Mouse (Mus musculus): Measurements from ENCODE around the gene Bnipl. TPM values are rescaled to one million over a fixed set of nuclear protein-coding genes. Genes with fewer than 3 reads are reported as not detected.
A peak's percentile ranks its signal among the peaks of the same experiment; 100 is the strongest.

The Bnipl gene
- polyA plus RNA-seq, 1 experiment from 2014 or later, result 6.1 TPM

- Histone ChIP-seq H3K36me3 (ENCODE audit: control insufficient read depth, insufficient read depth, low read length) (peaks cover 47% of the 10 kb centered on the region), H3K9me3 (ENCODE audit: control insufficient read depth, low read length) (no peaks in the 10 kb centered on the region), H3K4me1 (ENCODE audit: control insufficient read depth, insufficient read depth, low read length) (no peaks in the 10 kb centered on the region), H3K9ac (ENCODE audit: low read depth, low read length) (no peak overlapping the region), H3K27ac (replicated peaks; ENCODE audit: low read depth, low read length) (no peak overlapping the region), H3K4me2 (ENCODE audit: low read depth, low read length) (no peak overlapping the region), H3K4me3 (ENCODE audit: low read depth, low read length) (no peak overlapping the region), H3K27me3 (replicated peaks; ENCODE audit: control insufficient read depth, insufficient read depth, low read length) (no peaks in the 10 kb centered on the region)
- ATAC-seq (ENCODE audit: low read depth) (no peak; the same call in 1 of the 2 replicates), DNase-seq (ENCODE audit: low spot score) (no peak)
- WGBS, result 87% methylated on average over 6 of the region's 6 CpGs
Measured at GRCm38 (mm10) chr3:95239022-95239421, 12.0 kb downstream of the Bnipl start.

GRCm38 (mm10) chr3:95237541-95238099, 13.4 kb downstream of the Bnipl start:
- Histone ChIP-seq H3K4me1 (ENCODE audit: control insufficient read depth, insufficient read depth, low read length) (no peaks in the 10 kb centered on the region), H3K36me3 (ENCODE audit: control insufficient read depth, insufficient read depth, low read length) (peaks cover 57% of the 10 kb centered on the region), H3K27me3 (replicated peaks; ENCODE audit: control insufficient read depth, insufficient read depth, low read length) (no peaks in the 10 kb centered on the region), H3K4me3 (ENCODE audit: low read depth, low read length) (no peak overlapping the region), H3K27ac (replicated peaks; ENCODE audit: low read depth, low read length) (no peak overlapping the region), H3K9ac (ENCODE audit: low read depth, low read length) (no peak overlapping the region), H3K4me2 (ENCODE audit: low read depth, low read length) (no peak overlapping the region), H3K9me3 (ENCODE audit: control insufficient read depth, low read length) (no peaks in the 10 kb centered on the region)
- 80% methylated on average over 8 of the region's 8 CpGs for WGBS
- no peak for ATAC-seq (ENCODE audit: low read depth)
- DNase-seq (ENCODE audit: low spot score), result no peak

- ATAC-seq (ENCODE audit: low read depth), result no peak
- Histone ChIP-seq H3K4me3 (ENCODE audit: low read depth, low read length) (no peak overlapping the region), H3K4me1 (ENCODE audit: control insufficient read depth, insufficient read depth, low read length) (peaks cover 6% of the 10 kb centered on the region), H3K9me3 (ENCODE audit: control insufficient read depth, low read length) (no peaks in the 10 kb centered on the region), H3K27ac (replicated peaks; ENCODE audit: low read depth, low read length) (no peak overlapping the region), H3K27me3 (replicated peaks; ENCODE audit: control insufficient read depth, insufficient read depth, low read length) (no peaks in the 10 kb centered on the region), H3K4me2 (ENCODE audit: low read depth, low read length) (no peak overlapping the region), H3K9ac (ENCODE audit: low read depth, low read length) (no peak overlapping the region), H3K36me3 (ENCODE audit: control insufficient read depth, insufficient read depth, low read length) (peaks cover 69% of the 10 kb centered on the region)
- 60% methylated on average over 23 of the region's 23 CpGs for WGBS
- no peak for DNase-seq (ENCODE audit: low spot score)
Measured at GRCm38 (mm10) chr3:95235386-95236301, 15.3 kb downstream of the Bnipl start.

- DNase-seq (ENCODE audit: low spot score) (no peak), ATAC-seq (ENCODE audit: low read depth) (no peak)
- Histone ChIP-seq H3K4me1 (ENCODE audit: control insufficient read depth, insufficient read depth, low read length) (peaks cover 13% of the 10 kb centered on the region), H3K9me3 (ENCODE audit: control insufficient read depth, low read length) (no peaks in the 10 kb centered on the region), H3K27ac (replicated peaks; ENCODE audit: low read depth, low read length) (no peak overlapping the region), H3K27me3 (replicated peaks; ENCODE audit: control insufficient read depth, insufficient read depth, low read length) (no peaks in the 10 kb centered on the region), H3K4me3 (ENCODE audit: low read depth, low read length) (no peak overlapping the region), H3K36me3 (ENCODE audit: control insufficient read depth, insufficient read depth, low read length) (peaks cover 69% of the 10 kb centered on the region), H3K9ac (ENCODE audit: low read depth, low read length) (no peak overlapping the region), H3K4me2 (ENCODE audit: low read depth, low read length) (no peak overlapping the region)
- 84% methylated on average over 16 of the region's 16 CpGs for WGBS
Measured at GRCm38 (mm10) chr3:95233303-95233980, 17.6 kb downstream of the Bnipl start.

GRCm38 (mm10) chr3:95232771-95233170, 18.2 kb downstream of the Bnipl start:
- DNase-seq (ENCODE audit: low spot score), result no peak
- WGBS, result 84% methylated on average over 7 of the region's 7 CpGs
- Histone ChIP-seq H3K4me2 (ENCODE audit: low read depth, low read length) (no peak overlapping the region), H3K36me3 (ENCODE audit: control insufficient read depth, insufficient read depth, low read length) (peaks cover 62% of the 10 kb centered on the region), H3K9ac (ENCODE audit: low read depth, low read length) (no peak overlapping the region), H3K27ac (replicated peaks; ENCODE audit: low read depth, low read length) (no peak overlapping the region), H3K4me1 (ENCODE audit: control insufficient read depth, insufficient read depth, low read length) (peaks cover 13% of the 10 kb centered on the region), H3K9me3 (ENCODE audit: control insufficient read depth, low read length) (no peaks in the 10 kb centered on the region), H3K27me3 (replicated peaks; ENCODE audit: control insufficient read depth, insufficient read depth, low read length) (no peaks in the 10 kb centered on the region), H3K4me3 (ENCODE audit: low read depth, low read length) (no peak overlapping the region)
- ATAC-seq (ENCODE audit: low read depth), result no peak

- ATAC-seq (ENCODE audit: low read depth) (no peak), DNase-seq (ENCODE audit: low spot score) (no peak)
- H3K27ac ChIP-seq (replicated peaks; ENCODE audit: low read depth, low read length), result peak within 1 kb of the TSS; percentile 96; the same call in 1 of the 2 replicates
- H3K27me3 ChIP-seq (replicated peaks; ENCODE audit: control insufficient read depth, insufficient read depth, low read length), result no peaks in the 10 kb centered on the region
- H3K9me3 ChIP-seq (ENCODE audit: control insufficient read depth, low read length), result no peaks in the 10 kb centered on the region
- 74% methylated on average over 13 of the region's 13 CpGs for WGBS
- peak within 1 kb of the TSS; percentile 86; the same call in 1 of the 2 replicates for H3K4me3 ChIP-seq (ENCODE audit: low read depth, low read length)
- peaks cover 20% of the 10 kb centered on the region for H3K4me1 ChIP-seq (ENCODE audit: control insufficient read depth, insufficient read depth, low read length)
- H3K36me3 ChIP-seq (ENCODE audit: control insufficient read depth, insufficient read depth, low read length), result peaks cover 50% of the 10 kb centered on the region
- H3K4me2 ChIP-seq (ENCODE audit: low read depth, low read length), result peak within 1 kb of the TSS; percentile 92
- H3K9ac ChIP-seq (ENCODE audit: low read depth, low read length), result peak within 1 kb of the TSS; percentile 44
Measured at GRCm38 (mm10) chr3:95231298-95232221, 19.4 kb downstream of the Bnipl start, which contains the start of gene Mllt11. TSS of gene Mllt11 (minus strand) at chr3:95232171.

- peak overlapping the region; percentile 96 for H3K27ac ChIP-seq (replicated peaks; ENCODE audit: low read depth, low read length)
- no peak for DNase-seq (ENCODE audit: low spot score)
- no peaks in the 10 kb centered on the region for H3K9me3 ChIP-seq (ENCODE audit: control insufficient read depth, low read length)
- peak overlapping the region; percentile 86 for H3K4me3 ChIP-seq (ENCODE audit: low read depth, low read length)
- ATAC-seq (ENCODE audit: low read depth), result no peak
- H3K36me3 ChIP-seq (ENCODE audit: control insufficient read depth, insufficient read depth, low read length), result peaks cover 45% of the 10 kb centered on the region
- H3K4me2 ChIP-seq (ENCODE audit: low read depth, low read length), result peak overlapping the region; percentile 92
- H3K4me1 ChIP-seq (ENCODE audit: control insufficient read depth, insufficient read depth, low read length), result peaks cover 22% of the 10 kb centered on the region
- no peaks in the 10 kb centered on the region for H3K27me3 ChIP-seq (replicated peaks; ENCODE audit: control insufficient read depth, insufficient read depth, low read length)
- H3K9ac ChIP-seq (ENCODE audit: low read depth, low read length), result peak overlapping the region; percentile 92
- WGBS, result 39% methylated on average over 8 of the region's 8 CpGs
Measured at GRCm38 (mm10) chr3:95230495-95231297, 20.3 kb downstream of the Bnipl start.
